Mouse (Mus musculus) layer of hippocampus, adult 8-10 months (tissue): Measurements from ENCODE around the gene Gm5460. TPM values are rescaled to one million over a fixed set of nuclear protein-coding genes. Genes with fewer than 3 reads are reported as not detected.

Experiments used
- DNase-seq, 2 experiments: peaks; one replicate each; pipeline ENCODE4 v3.0.0; 2022; ENCODE audit warnings: low spot score in 2 of 2
- total RNA-seq, 4 experiments: library from RNA; stranded (reverse); gene quantifications; 2 replicates each; pipeline ENCODE4 v1.2.4; 2022

The Gm5460 gene
- total RNA-seq, 4 experiments from 2014 or later = not detected

- no peak for DNase-seq
Measured at GRCm38 (mm10) chr14:34075346-34075745, 58.8 kb downstream of the Gm5460 start.

GRCm38 (mm10) chr14:34077222-34077621 lies 60.7 kb downstream of the Gm5460 start:
- no peak for DNase-seq

- no peak for DNase-seq
Measured at GRCm38 (mm10) chr14:34078293-34078692, 61.7 kb downstream of the Gm5460 start.

- peak; percentile 35 to 67 for DNase-seq
Measured at GRCm38 (mm10) chr14:34080321-34080997, 63.9 kb downstream of the Gm5460 start.

- no peak for DNase-seq
Measured at GRCm38 (mm10) chr14:34085731-34086130, 69.2 kb downstream of the Gm5460 start, which contains the start of gene Anxa8. Gene Anxa8, plus strand, starts transcription at chr14:34085981.

- no peak for DNase-seq
Measured at GRCm38 (mm10) chr14:34086806-34087205, 70.2 kb downstream of the Gm5460 start.

GRCm38 (mm10) chr14:34087856-34088398 lies 71.4 kb downstream of the Gm5460 start:
- DNase-seq = no peak

- DNase-seq = no peak
Measured at GRCm38 (mm10) chr14:34089796-34090195, 73.2 kb downstream of the Gm5460 start.

GRCm38 (mm10) chr14:34091475-34091874 lies 74.9 kb downstream of the Gm5460 start:
- DNase-seq = no peak

GRCm38 (mm10) chr14:34092856-34093255 lies 76.3 kb downstream of the Gm5460 start:
- no peak for DNase-seq

GRCm38 (mm10) chr14:34096161-34096560 lies 79.6 kb downstream of the Gm5460 start:
- DNase-seq = no peak

Other genes with a start within 250 kb of the Gm5460 start
- 1 to 10 TPM; 3.9 to 4.8 (median 4.7) TPM for gene Gdf10, start 93.2 kb upstream of the Gm5460 start, total RNA-seq
- gene Gdf2, start 75.7 kb upstream of the Gm5460 start, total RNA-seq = not detected
- gene Rbp3, start 62.8 kb upstream of the Gm5460 start, total RNA-seq = 1 to 10 TPM in 1 of 4 experiments, under 1 TPM in 1, not detected in 2; 0.06 to 1.0 TPM
- gene Zfp488, start 38.0 kb upstream of the Gm5460 start, total RNA-seq = 1 to 10 TPM; 3.7 to 5.1 (median 4.3) TPM
- gene Gm30083, start 1.6 kb upstream of the Gm5460 start, total RNA-seq = not detected
- not detected for gene Antxrl, start 35.9 kb downstream of the Gm5460 start, total RNA-seq
- 1 to 10 TPM in 2 of 4 experiments, under 1 TPM in 2; 0.43 to 1.6 (median 1.0) TPM for gene Anxa8, start 69.2 kb downstream of the Gm5460 start, total RNA-seq
- not detected for gene A630023A22Rik, start 86.0 kb downstream of the Gm5460 start, total RNA-seq
- not detected for gene Npy4r, start 135.7 kb downstream of the Gm5460 start, total RNA-seq
- 1 to 10 TPM; 1.2 to 3.0 (median 2.2) TPM for gene Gprin2, start 184.9 kb downstream of the Gm5460 start, total RNA-seq
- under 1 TPM; 0.43 to 1.00 (median 0.59) TPM for gene Syt15, start 202.8 kb downstream of the Gm5460 start, total RNA-seq